Mouse (Mus musculus): Measurements from ENCODE around the gene Car10.

- TF ChIP-seq CTCF (conservative IDR thresholded peaks at IDR 0.05; ENCODE audit: insufficient read depth, insufficient read length, low read depth, low read length) = no peak
- TF ChIP-seq POLR2A (IDR thresholded peaks at IDR 0.05; ENCODE audit: low read depth, low read length) = no peak
Observed at GRCm38 (mm10) chr11:93467711-93468110, 369.9 kb downstream of the Car10 start.
